Mouse (Mus musculus): ENCODE measurements around the gene Rps6. TPM values are rescaled to one million over a fixed set of nuclear protein-coding genes. Genes with fewer than 3 reads are reported as not detected.
A peak's percentile ranks its signal among the peaks of the same experiment; 100 is the strongest.

Rps6 gene
- polyA plus RNA-seq (2015; fragmentation: Nextera tagmentation; extraction: Ambion mirVana) = 320 and 367 TPM in 2 replicates

DNA sequence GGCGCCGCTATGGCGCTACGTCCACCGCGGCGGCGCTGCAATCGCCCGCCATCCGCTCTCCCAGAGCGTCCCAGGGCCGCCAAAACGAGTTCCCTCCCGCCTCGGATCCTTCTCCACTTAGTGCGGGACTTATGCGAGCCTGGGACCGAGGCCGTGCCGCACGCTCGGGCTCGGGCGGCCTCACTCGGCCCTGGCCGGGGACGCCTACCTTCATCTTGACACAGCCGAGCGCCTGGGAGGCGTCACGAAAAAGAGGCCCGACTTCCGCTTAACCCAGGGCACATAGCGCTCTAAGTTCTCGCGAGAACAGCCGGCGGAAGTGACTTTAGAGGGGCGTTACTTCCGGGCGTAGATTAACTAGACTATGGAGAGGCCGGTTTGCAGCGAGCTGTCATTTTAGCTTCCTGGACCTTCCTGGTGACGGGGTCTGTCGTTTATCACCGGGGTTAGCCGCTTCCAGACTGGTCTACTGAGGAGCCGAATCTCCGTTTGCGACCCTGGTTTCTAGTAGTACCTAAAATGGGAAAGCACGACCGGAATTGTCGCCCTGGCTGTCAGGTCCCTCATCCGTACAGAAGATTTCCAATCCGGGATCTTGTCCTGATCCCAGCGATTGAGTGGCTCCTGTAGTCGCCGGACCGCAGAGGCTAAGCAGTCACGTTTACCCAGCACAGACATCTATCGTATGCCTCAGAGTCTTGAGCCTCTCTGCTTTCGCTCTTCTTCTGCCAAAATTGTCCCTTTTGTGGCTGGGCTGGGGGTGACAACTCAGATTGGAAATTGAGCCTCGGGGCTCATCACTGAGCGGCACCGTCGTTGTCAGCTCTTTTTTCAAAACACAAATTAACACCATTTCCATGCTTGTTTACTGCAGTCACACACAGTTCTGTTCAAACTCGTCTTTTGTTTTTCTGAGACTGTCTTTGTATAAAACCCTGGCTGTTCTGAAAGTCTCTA lies at the start of gene Rps6:
TSS of gene Rps6 (minus strand) at position 300 of the 957 bp plus-strand sequence.
- Histone ChIP-seq H3K9me3 (replicated peaks; ENCODE audit: control insufficient read depth, low read length, poor library complexity, severe bottlenecking) (no peaks in the 10 kb centered on the region), H3K27ac (ENCODE audit: low read length) (peak within 1 kb of the TSS; percentile 95), H3K36me3 (ENCODE audit: control insufficient read depth, insufficient read depth, low read length) (peaks cover 22% of the 10 kb centered on the region), H3K4me3 (ENCODE audit: low read depth, low read length) (peak within 1 kb of the TSS; percentile 97), H3K4me2 (ENCODE audit: low read length) (peak within 1 kb of the TSS; percentile 81), H3K4me1 (ENCODE audit: control insufficient read depth, insufficient read depth, low read length) (peaks cover 16% of the 10 kb centered on the region), H3K9ac (ENCODE audit: low read depth, low read length) (peak within 1 kb of the TSS; percentile 100), H3K27me3 (ENCODE audit: control insufficient read depth, insufficient read depth, low read depth, low read length) (no peaks in the 10 kb centered on the region; the same call in 1 of the 2 replicates)
- ATAC-seq = peak; percentile 99
- under 1% methylated on average over 68 of the region's 68 CpGs for WGBS

GRCm38 (mm10) chr4:86905869-86906268 lies 48.7 kb upstream of the Rps6 start:
- Histone ChIP-seq H3K9ac (ENCODE audit: low read depth, low read length) (no peak overlapping the region), H3K4me2 (ENCODE audit: low read length) (no peak overlapping the region), H3K27ac (ENCODE audit: low read length) (no peak overlapping the region), H3K4me1 (ENCODE audit: control insufficient read depth, insufficient read depth, low read length) (no peaks in the 10 kb centered on the region), H3K36me3 (ENCODE audit: control insufficient read depth, insufficient read depth, low read length) (no peaks in the 10 kb centered on the region), H3K4me3 (ENCODE audit: low read depth, low read length) (no peak overlapping the region), H3K27me3 (ENCODE audit: control insufficient read depth, insufficient read depth, low read depth, low read length) (no peaks in the 10 kb centered on the region), H3K9me3 (replicated peaks; ENCODE audit: control insufficient read depth, low read length, poor library complexity, severe bottlenecking) (no peaks in the 10 kb centered on the region)
- ATAC-seq = no peak
- WGBS = 88% methylated on average over 1 of the region's 1 CpGs

- no peaks in the 10 kb centered on the region for H3K9me3 ChIP-seq (replicated peaks; ENCODE audit: control insufficient read depth, low read length, poor library complexity, severe bottlenecking)
- no peaks in the 10 kb centered on the region for H3K27me3 ChIP-seq (ENCODE audit: control insufficient read depth, insufficient read depth, low read depth, low read length)
- 38% methylated on average over 3 of the region's 3 CpGs for WGBS
- H3K4me2 ChIP-seq (ENCODE audit: low read length) = no peak overlapping the region
- H3K9ac ChIP-seq (ENCODE audit: low read depth, low read length) = no peak overlapping the region
- H3K27ac ChIP-seq (ENCODE audit: low read length) = no peak overlapping the region
- ATAC-seq = no peak
- H3K36me3 ChIP-seq (ENCODE audit: control insufficient read depth, insufficient read depth, low read length) = no peaks in the 10 kb centered on the region
- no peak overlapping the region for H3K4me3 ChIP-seq (ENCODE audit: low read depth, low read length)
- H3K4me1 ChIP-seq (ENCODE audit: control insufficient read depth, insufficient read depth, low read length) = no peaks in the 10 kb centered on the region
Measured at GRCm38 (mm10) chr4:86904969-86905368, 47.8 kb upstream of the Rps6 start.

GRCm38 (mm10) chr4:86902351-86902750 lies 45.1 kb upstream of the Rps6 start:
- Histone ChIP-seq H3K4me1 (ENCODE audit: control insufficient read depth, insufficient read depth, low read length) (no peaks in the 10 kb centered on the region), H3K9ac (ENCODE audit: low read depth, low read length) (no peak overlapping the region), H3K9me3 (replicated peaks; ENCODE audit: control insufficient read depth, low read length, poor library complexity, severe bottlenecking) (no peaks in the 10 kb centered on the region), H3K27me3 (ENCODE audit: control insufficient read depth, insufficient read depth, low read depth, low read length) (no peaks in the 10 kb centered on the region), H3K4me2 (ENCODE audit: low read length) (no peak overlapping the region), H3K4me3 (ENCODE audit: low read depth, low read length) (no peak overlapping the region), H3K27ac (ENCODE audit: low read length) (no peak overlapping the region), H3K36me3 (ENCODE audit: control insufficient read depth, insufficient read depth, low read length) (no peaks in the 10 kb centered on the region)
- no peak for ATAC-seq
- 63% methylated on average over 6 of the region's 6 CpGs for WGBS

DNA sequence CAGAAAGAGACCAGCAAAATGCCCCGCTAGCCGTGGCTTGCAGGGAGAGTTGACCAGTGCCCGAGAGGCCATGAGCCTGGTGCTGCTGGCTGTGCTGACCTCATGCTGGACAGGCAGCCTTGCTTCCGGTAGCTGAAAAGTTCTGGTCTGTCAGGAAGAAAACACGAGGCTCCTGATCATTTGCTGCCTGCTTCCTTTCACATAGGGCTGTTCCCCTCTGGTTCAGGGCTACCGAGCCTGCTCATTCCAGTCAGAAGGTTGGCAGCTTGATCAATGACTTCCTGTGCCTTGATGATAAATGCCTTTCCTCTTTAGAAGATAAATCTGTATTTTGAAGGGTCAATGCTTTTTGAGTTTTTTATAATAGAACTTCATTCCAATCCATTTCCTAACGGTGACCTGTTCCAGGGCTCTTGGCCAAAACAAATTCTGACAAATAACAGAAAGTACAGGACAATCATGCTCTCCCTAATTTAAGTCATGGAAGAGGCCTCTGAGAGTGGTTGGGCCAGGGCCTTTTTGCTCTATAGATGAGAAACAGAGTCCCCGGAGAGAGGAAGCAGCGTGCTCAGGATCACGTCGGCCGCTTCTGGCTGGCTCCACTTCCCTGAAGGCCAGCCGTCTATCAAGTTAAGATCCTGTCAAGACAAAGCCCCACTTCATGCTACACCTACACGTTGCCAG lies 41.7 kb upstream of the Rps6 start:
- WGBS = 71% methylated on average over 14 of the region's 14 CpGs

GRCm38 (mm10) chr4:86897411-86897810 lies 40.2 kb upstream of the Rps6 start:
- no peak for ATAC-seq
- Histone ChIP-seq H3K27me3 (ENCODE audit: control insufficient read depth, insufficient read depth, low read depth, low read length) (no peaks in the 10 kb centered on the region), H3K9me3 (replicated peaks; ENCODE audit: control insufficient read depth, low read length, poor library complexity, severe bottlenecking) (no peaks in the 10 kb centered on the region), H3K36me3 (ENCODE audit: control insufficient read depth, insufficient read depth, low read length) (no peaks in the 10 kb centered on the region), H3K4me1 (ENCODE audit: control insufficient read depth, insufficient read depth, low read length) (no peaks in the 10 kb centered on the region), H3K4me2 (ENCODE audit: low read length) (no peak overlapping the region), H3K27ac (ENCODE audit: low read length) (no peak overlapping the region), H3K9ac (ENCODE audit: low read depth, low read length) (no peak overlapping the region), H3K4me3 (ENCODE audit: low read depth, low read length) (no peak overlapping the region)
- WGBS = 81% methylated on average over 7 of the region's 7 CpGs

More for the DNA sequence above, 41.7 kb upstream of the Rps6 start:
- no peak overlapping the region for H3K4me3 ChIP-seq (ENCODE audit: low read depth, low read length)
- H3K9ac ChIP-seq (ENCODE audit: low read depth, low read length) = no peak overlapping the region
- H3K9me3 ChIP-seq (replicated peaks; ENCODE audit: control insufficient read depth, low read length, poor library complexity, severe bottlenecking) = no peaks in the 10 kb centered on the region
- H3K4me1 ChIP-seq (ENCODE audit: control insufficient read depth, insufficient read depth, low read length) = no peaks in the 10 kb centered on the region
- no peak for ATAC-seq
- no peak overlapping the region for H3K27ac ChIP-seq (ENCODE audit: low read length)
- H3K4me2 ChIP-seq (ENCODE audit: low read length) = no peak overlapping the region
- no peaks in the 10 kb centered on the region for H3K27me3 ChIP-seq (ENCODE audit: control insufficient read depth, insufficient read depth, low read depth, low read length)
- H3K36me3 ChIP-seq (ENCODE audit: control insufficient read depth, insufficient read depth, low read length) = no peaks in the 10 kb centered on the region

- WGBS = 71% methylated on average over 5 of the region's 5 CpGs
- Histone ChIP-seq H3K27me3 (ENCODE audit: control insufficient read depth, insufficient read depth, low read depth, low read length) (no peaks in the 10 kb centered on the region), H3K27ac (ENCODE audit: low read length) (no peak overlapping the region), H3K4me1 (ENCODE audit: control insufficient read depth, insufficient read depth, low read length) (no peaks in the 10 kb centered on the region), H3K4me2 (ENCODE audit: low read length) (no peak overlapping the region), H3K36me3 (ENCODE audit: control insufficient read depth, insufficient read depth, low read length) (no peaks in the 10 kb centered on the region), H3K9ac (ENCODE audit: low read depth, low read length) (no peak overlapping the region), H3K4me3 (ENCODE audit: low read depth, low read length) (no peak overlapping the region), H3K9me3 (replicated peaks; ENCODE audit: control insufficient read depth, low read length, poor library complexity, severe bottlenecking) (no peaks in the 10 kb centered on the region)
- no peak for ATAC-seq
Measured at GRCm38 (mm10) chr4:86887879-86888278, 30.7 kb upstream of the Rps6 start.

GRCm38 (mm10) chr4:86886160-86886878 lies 29.1 kb upstream of the Rps6 start:
- Histone ChIP-seq H3K4me3 (ENCODE audit: low read depth, low read length) (peak overlapping the region; percentile 19), H3K4me2 (ENCODE audit: low read length) (peak overlapping the region; percentile 46), H3K4me1 (ENCODE audit: control insufficient read depth, insufficient read depth, low read length) (no peaks in the 10 kb centered on the region), H3K9me3 (replicated peaks; ENCODE audit: control insufficient read depth, low read length, poor library complexity, severe bottlenecking) (no peaks in the 10 kb centered on the region), H3K27ac (ENCODE audit: low read length) (no peak overlapping the region), H3K36me3 (ENCODE audit: control insufficient read depth, insufficient read depth, low read length) (no peaks in the 10 kb centered on the region), H3K27me3 (ENCODE audit: control insufficient read depth, insufficient read depth, low read depth, low read length) (no peaks in the 10 kb centered on the region), H3K9ac (ENCODE audit: low read depth, low read length) (no peak overlapping the region)
- no peak for ATAC-seq
- WGBS = 43% methylated on average over 18 of the region's 18 CpGs
